Mouse (Mus musculus): ENCODE results near the gene Scn1b. TPM values are rescaled to one million over a fixed set of nuclear protein-coding genes. Genes with fewer than 3 reads are reported as not detected.

Scn1b gene
- polyA plus RNA-seq, 1 experiment from 2014 or later, result 4.4 TPM

GRCm38 (mm10) chr7:31110861-31111385 lies 15.9 kb downstream of the Scn1b start:
- H3K9me3 ChIP-seq, result no peaks in the 10 kb centered on the region
- H3K4me2 ChIP-seq (replicated peaks), result no peak overlapping the region
- no peaks in the 10 kb centered on the region for H3K36me3 ChIP-seq
- H3K9ac ChIP-seq (replicated peaks), result no peak overlapping the region
- H3K4me1 ChIP-seq, result no peaks in the 10 kb centered on the region
- H3K27ac ChIP-seq (replicated peaks), result no peak overlapping the region
- WGBS, result 83% methylated on average over 15 of the region's 15 CpGs
- no peak overlapping the region for H3K4me3 ChIP-seq
- ATAC-seq (replicated peaks), result no peak
- no peaks in the 10 kb centered on the region for H3K27me3 ChIP-seq

DNA sequence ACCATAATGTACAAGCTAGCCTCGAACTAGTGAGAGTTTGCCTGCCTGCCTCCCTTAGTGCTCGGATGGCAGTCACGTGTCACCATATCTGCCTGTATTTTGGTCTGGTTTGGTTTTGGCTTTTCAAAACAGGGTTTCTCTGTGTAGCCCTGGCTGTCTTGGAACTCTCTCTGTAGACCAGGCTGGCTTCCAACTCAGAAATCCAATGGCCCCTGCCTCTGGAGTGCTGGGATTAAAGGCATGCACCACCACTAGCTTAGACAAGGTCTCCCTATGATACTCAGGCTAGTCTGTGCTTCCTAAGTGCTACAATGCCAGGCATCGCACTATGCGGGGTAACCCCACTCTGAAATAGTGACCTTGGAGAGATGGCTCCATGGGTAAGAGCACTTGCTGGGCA lies 17.0 kb downstream of the Scn1b start:
- 90% methylated on average over 5 of the region's 5 CpGs for WGBS
- Histone ChIP-seq H3K27me3 (no peaks in the 10 kb centered on the region), H3K4me2 (replicated peaks) (no peak overlapping the region), H3K9me3 (no peaks in the 10 kb centered on the region), H3K9ac (replicated peaks) (no peak overlapping the region), H3K27ac (replicated peaks) (no peak overlapping the region), H3K4me3 (no peak overlapping the region), H3K36me3 (no peaks in the 10 kb centered on the region), H3K4me1 (no peaks in the 10 kb centered on the region)
- ATAC-seq (replicated peaks), result no peak

GRCm38 (mm10) chr7:31109091-31109490 lies 17.7 kb downstream of the Scn1b start:
- Histone ChIP-seq H3K4me1 (no peaks in the 10 kb centered on the region), H3K9me3 (no peaks in the 10 kb centered on the region), H3K9ac (replicated peaks) (no peak overlapping the region), H3K4me2 (replicated peaks) (no peak overlapping the region), H3K27me3 (no peaks in the 10 kb centered on the region), H3K4me3 (no peak overlapping the region), H3K27ac (replicated peaks) (no peak overlapping the region), H3K36me3 (no peaks in the 10 kb centered on the region)
- WGBS, result 24% methylated on average over 7 of the region's 7 CpGs
- ATAC-seq (replicated peaks), result no peak

- Histone ChIP-seq H3K27ac (replicated peaks) (no peak overlapping the region), H3K9me3 (no peaks in the 10 kb centered on the region), H3K4me1 (no peaks in the 10 kb centered on the region), H3K36me3 (no peaks in the 10 kb centered on the region), H3K27me3 (no peaks in the 10 kb centered on the region), H3K4me3 (no peak overlapping the region), H3K9ac (replicated peaks) (no peak overlapping the region), H3K4me2 (replicated peaks) (no peak overlapping the region)
- 91% methylated on average over 11 of the region's 11 CpGs for WGBS
- ATAC-seq (replicated peaks), result no peak
Observed at GRCm38 (mm10) chr7:31107781-31108180, 19.0 kb downstream of the Scn1b start.

DNA sequence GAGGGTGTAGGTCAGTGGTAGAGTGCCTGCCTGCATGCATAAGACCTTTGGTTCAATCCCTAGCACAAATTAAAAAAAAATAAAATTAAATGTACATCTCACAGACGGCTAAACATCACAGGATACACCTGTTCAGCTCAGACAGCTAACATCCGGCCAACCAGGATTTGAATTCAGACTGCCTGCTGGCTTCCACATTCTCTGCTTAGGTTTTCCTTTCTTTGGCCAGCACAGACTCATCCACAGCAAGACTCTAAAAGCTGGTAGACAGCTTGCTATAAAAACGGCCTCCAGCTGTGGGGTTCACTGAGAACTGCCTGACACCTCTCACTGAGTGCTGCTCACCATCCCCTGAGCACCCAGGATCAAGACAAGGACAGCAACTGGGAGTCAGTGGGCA lies 20.6 kb downstream of the Scn1b start:
- 69% methylated on average over 3 of the region's 3 CpGs for WGBS
- no peaks in the 10 kb centered on the region for H3K9me3 ChIP-seq
- ATAC-seq (replicated peaks), result no peak
- no peaks in the 10 kb centered on the region for H3K36me3 ChIP-seq
- no peaks in the 10 kb centered on the region for H3K27me3 ChIP-seq
- H3K27ac ChIP-seq (replicated peaks), result no peak overlapping the region
- no peak overlapping the region for H3K4me3 ChIP-seq
- no peak overlapping the region for H3K4me2 ChIP-seq (replicated peaks)
- no peaks in the 10 kb centered on the region for H3K4me1 ChIP-seq
- H3K9ac ChIP-seq (replicated peaks), result no peak overlapping the region

DNA sequence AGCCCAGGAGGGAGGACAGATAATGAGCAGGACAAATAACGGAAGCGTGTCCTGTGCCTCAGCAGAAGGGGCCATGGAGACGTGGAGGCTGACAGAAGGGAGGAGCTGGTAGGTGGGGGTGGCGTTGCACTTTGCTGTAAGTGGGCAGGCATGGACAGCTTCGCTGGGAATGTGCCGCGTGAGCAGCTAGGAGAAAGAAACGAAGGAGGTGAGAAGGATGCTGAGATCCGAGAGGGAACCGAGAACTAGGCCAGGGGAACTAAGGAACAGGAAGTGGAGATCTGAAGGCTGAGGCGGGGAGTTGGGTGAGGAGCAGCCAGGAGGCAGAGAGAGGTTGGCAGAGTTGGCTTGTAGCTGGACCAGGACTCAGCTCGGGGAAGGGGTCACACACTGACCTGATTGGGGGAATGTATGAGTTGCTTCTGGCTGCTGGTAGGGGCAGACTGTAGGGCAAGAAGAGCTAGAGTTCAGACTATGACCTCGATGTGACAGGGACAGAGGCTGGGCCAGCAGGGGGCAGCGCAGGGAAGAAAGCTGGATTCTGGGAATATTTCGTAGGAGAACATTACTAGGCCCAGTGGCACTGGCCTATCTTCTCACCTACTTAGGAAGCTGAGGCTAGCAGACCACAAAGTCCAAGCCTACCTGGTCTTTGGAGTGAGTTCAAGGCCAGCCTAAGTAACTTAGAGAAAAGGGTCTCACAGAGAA lies 21.6 kb downstream of the Scn1b start:
- H3K9me3 ChIP-seq, result no peaks in the 10 kb centered on the region
- H3K4me1 ChIP-seq, result no peaks in the 10 kb centered on the region
- no peak overlapping the region for H3K27ac ChIP-seq (replicated peaks)
- H3K4me3 ChIP-seq, result no peak overlapping the region
- H3K9ac ChIP-seq (replicated peaks), result no peak overlapping the region
- WGBS, result 72% methylated on average over 15 of the region's 15 CpGs
- ATAC-seq (replicated peaks), result no peak
- no peaks in the 10 kb centered on the region for H3K27me3 ChIP-seq
- no peak overlapping the region for H3K4me2 ChIP-seq (replicated peaks)
- H3K36me3 ChIP-seq, result no peaks in the 10 kb centered on the region

DNA sequence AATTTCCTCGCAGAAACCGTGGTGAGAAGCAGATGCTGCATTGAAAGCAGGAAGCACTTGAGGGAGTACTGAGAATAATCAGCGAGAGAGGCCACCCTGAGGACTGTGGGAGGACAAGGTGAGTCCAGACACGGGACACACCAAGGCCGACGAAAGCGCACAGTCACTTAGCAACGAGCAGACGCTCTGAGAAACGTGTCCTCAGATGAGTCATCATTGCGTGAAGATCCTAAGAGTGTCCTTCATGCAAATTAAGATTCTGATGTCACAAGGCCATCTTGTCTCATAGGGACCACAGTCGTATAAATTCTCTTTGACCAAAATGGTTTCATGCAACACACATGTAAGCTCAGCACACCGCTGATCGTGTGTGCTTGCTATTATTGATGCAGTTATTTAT lies 26.0 kb downstream of the Scn1b start:
- Histone ChIP-seq H3K36me3 (no peaks in the 10 kb centered on the region), H3K4me2 (replicated peaks) (no peak overlapping the region), H3K4me1 (no peaks in the 10 kb centered on the region), H3K4me3 (no peak overlapping the region), H3K9me3 (no peaks in the 10 kb centered on the region), H3K9ac (replicated peaks) (no peak overlapping the region), H3K27me3 (no peaks in the 10 kb centered on the region), H3K27ac (replicated peaks) (no peak overlapping the region)
- 89% methylated on average over 14 of the region's 14 CpGs for WGBS
- ATAC-seq (replicated peaks), result no peak

DNA sequence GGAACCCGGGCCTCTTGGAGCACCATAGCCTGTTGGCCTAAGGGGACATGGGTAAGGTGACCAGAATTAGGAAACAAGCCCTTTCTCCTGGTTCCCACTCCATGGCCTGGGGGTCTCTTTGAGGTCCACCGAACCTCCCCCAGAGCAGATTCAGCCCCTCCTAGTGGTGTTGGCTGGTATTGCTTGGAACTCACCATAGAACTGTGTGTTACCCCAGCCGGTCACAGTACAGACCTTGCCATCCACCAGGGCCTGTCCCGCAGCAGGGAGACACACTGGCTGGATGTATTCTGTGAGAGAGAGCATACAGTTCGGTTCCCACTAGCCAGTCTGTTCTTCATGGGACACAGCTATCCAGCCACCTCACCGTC lies 27.2 kb downstream of the Scn1b start:
- no peaks in the 10 kb centered on the region for H3K27me3 ChIP-seq
- no peak overlapping the region for H3K9ac ChIP-seq (replicated peaks)
- no peak for ATAC-seq (replicated peaks)
- no peak overlapping the region for H3K4me3 ChIP-seq
- 88% methylated on average over 6 of the region's 6 CpGs for WGBS
- H3K4me2 ChIP-seq (replicated peaks), result no peak overlapping the region
- H3K27ac ChIP-seq (replicated peaks), result no peak overlapping the region
- H3K9me3 ChIP-seq, result no peaks in the 10 kb centered on the region
- H3K4me1 ChIP-seq, result no peaks in the 10 kb centered on the region
- H3K36me3 ChIP-seq, result no peaks in the 10 kb centered on the region

DNA sequence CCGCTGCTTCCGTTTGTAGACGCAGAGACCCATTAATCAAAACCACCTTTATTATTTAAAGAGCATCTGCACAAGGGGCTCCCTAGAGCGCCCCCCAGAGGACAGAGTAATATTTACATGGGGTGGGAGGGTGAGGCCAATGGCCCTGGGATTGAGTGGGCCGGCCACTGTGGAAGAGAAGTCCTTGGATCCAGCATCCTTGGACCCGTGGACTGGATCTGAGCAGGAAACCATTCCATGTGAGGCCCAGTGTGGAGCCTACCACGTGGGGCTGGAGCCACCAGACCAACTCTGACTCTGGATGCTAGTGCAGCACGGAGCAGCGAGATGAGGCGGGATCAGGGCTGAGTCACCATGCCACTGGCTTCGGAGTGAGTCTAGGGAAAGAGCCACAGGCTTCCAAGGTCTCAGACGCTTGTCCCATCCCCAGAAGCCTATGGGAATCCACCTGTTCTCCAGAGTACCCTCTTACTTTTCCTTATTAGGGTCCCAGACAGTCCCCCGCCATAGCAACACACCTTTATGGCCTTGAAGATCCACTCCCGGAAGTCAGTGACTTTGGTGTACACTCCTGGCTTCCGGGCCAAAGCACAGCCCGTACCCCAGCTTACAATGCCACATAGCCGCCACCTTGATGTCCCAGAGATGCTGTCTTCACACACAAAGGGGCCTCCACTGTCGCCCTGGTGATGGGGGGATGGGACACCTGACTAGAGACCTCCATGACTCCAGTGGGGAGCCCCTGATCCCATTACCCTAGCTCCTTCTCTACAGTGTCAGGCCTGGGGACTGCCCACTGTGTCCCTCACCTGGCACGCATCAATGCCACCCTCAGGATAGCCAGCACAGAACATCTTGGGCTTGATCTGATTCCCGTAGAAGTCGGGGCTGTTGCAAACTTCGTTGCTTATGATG lies 27.8 kb downstream of the Scn1b start:
- ATAC-seq (replicated peaks), result no peak

GRCm38 (mm10) chr7:31097583-31098248 lies 29.1 kb downstream of the Scn1b start:
- H3K4me3 ChIP-seq, result peak overlapping the region; percentile 23
- no peaks in the 10 kb centered on the region for H3K9me3 ChIP-seq
- ATAC-seq (replicated peaks), result peak; percentile 94
- H3K4me1 ChIP-seq, result no peaks in the 10 kb centered on the region
- no peak overlapping the region for H3K9ac ChIP-seq (replicated peaks)
- no peaks in the 10 kb centered on the region for H3K36me3 ChIP-seq
- H3K27me3 ChIP-seq, result no peaks in the 10 kb centered on the region
- 47% methylated on average over 20 of the region's 20 CpGs for WGBS
- H3K4me2 ChIP-seq (replicated peaks), result peak overlapping the region; percentile 36
- H3K27ac ChIP-seq (replicated peaks), result no peak overlapping the region

More for the DNA sequence above, 27.8 kb downstream of the Scn1b start:
- Histone ChIP-seq H3K4me1 (no peaks in the 10 kb centered on the region), H3K27me3 (no peaks in the 10 kb centered on the region), H3K9ac (replicated peaks) (no peak overlapping the region), H3K27ac (replicated peaks) (no peak overlapping the region), H3K36me3 (no peaks in the 10 kb centered on the region), H3K4me2 (replicated peaks) (no peak overlapping the region), H3K4me3 (no peak overlapping the region), H3K9me3 (no peaks in the 10 kb centered on the region)
- 82% methylated on average over 22 of the region's 22 CpGs for WGBS

DNA sequence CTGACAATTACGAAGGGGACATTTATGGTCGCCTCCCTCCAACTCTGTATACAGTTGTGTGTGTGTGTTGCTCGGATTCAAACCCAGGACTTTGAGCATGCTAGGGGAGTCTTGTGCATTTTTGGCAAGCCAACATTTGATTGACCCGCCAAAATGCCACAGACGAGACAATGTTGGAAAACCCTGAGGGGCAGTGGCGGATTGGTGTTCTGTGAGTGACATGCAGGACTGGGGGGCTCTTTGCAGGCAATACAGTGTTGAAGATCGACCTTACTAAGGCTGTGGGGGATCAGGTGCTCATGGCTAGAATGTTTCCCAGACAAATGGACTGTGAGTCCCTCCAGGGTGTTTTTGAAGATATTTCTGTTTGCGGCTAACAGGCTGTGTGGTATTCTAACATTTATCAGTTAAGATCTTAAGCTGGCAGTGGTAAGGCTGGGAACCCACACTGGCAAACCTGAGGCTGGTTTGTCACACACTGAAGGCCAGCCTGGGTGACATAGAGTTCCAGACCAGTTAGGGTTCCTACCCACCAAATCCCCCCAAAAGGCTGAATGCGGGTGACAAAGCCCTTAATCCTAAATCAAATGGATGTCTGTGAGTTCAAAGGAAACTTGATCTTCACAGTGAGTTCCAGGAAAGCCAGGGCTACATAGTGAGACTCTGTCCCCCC lies 29.8 kb downstream of the Scn1b start:
- no peak overlapping the region for H3K4me2 ChIP-seq (replicated peaks)
- no peak overlapping the region for H3K27ac ChIP-seq (replicated peaks)
- ATAC-seq (replicated peaks), result no peak
- no peaks in the 10 kb centered on the region for H3K4me1 ChIP-seq
- no peak overlapping the region for H3K9ac ChIP-seq (replicated peaks)
- no peaks in the 10 kb centered on the region for H3K36me3 ChIP-seq
- WGBS, result 77% methylated on average over 9 of the region's 9 CpGs
- no peaks in the 10 kb centered on the region for H3K27me3 ChIP-seq
- H3K4me3 ChIP-seq, result no peak overlapping the region
- H3K9me3 ChIP-seq, result no peaks in the 10 kb centered on the region

Measured in forebrain, embryonic 15.5 days (tissue).